Mouse (Mus musculus): ENCODE measurements around the gene Cop1. TPM values are rescaled to one million over a fixed set of nuclear protein-coding genes. Genes with fewer than 3 reads are reported as not detected.

Cop1 gene
- total RNA-seq, 2 experiments from 2014 or later, result 152 to 162 TPM

DNA sequence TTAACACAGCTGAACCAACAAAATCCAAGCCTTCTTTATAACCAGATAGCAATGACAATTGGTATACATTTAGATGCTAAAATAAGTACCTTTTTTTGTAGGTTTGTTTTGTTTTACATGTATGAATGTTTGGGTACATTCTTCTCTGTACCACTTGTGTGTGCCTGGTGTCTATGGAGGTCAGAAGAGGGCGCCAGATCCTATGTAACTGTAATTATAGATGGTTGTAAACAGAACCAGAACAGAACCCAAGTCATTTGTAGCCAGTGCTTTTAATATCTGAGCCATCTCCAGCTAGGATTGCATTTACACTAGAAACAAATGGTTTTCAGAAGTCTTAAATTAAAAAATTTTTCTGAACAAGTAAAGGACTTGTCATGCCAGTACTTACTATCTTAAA lies 54.7 kb downstream of the Cop1 start:
- no peak for DNase-seq
- intact Hi-C loops (cut with DNase I), result no loop called here

DNA sequence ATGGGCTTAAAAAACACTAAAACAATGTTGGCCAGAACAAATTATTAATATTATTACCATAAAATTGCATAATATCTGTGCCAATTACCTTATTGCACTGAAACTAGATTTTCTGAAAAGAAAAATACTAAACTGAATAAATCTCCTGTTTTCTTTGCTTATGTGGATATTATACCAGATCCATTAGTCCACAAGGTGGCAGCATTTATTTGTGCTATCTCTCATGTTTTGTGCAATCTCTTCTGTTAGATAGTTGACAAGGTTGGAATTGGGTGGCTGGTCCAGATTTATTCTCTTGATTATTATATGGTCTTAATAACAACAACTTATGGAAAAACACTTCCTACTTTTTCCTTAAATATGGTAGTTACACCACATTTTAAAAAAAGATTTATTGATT lies 58.1 kb downstream of the Cop1 start:
- intact Hi-C loops (cut with DNase I), result loop anchor here (10.0 kb wide), 1 partner anchor 895 kb away; no protein-coding TSS in a partner anchor
- no peak for DNase-seq

GRCm38 (mm10) chr1:159290859-159291258 lies 58.7 kb downstream of the Cop1 start:
- intact Hi-C loops (cut with DNase I), result loop anchor here (10.0 kb wide), 1 partner anchor 894 kb away; no protein-coding TSS in a partner anchor
- no peak for DNase-seq

DNA sequence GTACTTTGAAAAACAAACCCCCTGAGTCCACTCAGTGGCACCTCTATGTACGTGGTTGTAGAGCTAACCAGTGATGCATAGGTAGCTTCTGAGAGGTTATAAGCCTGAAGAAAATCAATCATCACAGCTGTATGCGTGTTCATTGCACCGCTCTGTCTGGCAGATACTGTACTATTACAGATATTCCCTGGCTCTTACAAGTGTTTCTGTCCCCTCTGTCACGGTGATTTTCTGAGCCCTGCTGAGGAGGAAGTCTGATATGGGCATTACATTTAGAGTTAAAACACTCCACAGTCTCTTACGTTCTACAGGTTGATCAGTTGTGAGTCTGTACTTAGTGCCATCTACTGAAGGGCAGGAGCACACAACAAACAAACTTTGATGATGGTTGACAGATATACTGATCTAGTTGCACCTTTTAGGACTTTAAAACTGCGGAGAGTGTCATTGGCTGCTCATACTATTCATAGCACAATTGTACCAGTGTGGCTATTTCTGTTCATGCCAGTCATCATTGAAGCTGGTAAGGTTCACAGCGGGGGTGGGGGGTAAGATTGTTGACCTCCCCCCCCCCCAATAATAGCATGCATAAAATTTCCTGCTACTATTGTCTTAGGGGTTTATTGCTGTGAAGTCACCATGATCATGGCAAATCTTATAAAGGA lies 69.4 kb downstream of the Cop1 start:
- intact Hi-C loops (cut with DNase I), result no loop called here

GRCm38 (mm10) chr1:159313625-159314024 lies 81.5 kb downstream of the Cop1 start:
- DNase-seq, result no peak
- intact Hi-C loops (cut with DNase I), result no loop called here

More for the DNA sequence above, 69.4 kb downstream of the Cop1 start:
- no peak for DNase-seq

DNA sequence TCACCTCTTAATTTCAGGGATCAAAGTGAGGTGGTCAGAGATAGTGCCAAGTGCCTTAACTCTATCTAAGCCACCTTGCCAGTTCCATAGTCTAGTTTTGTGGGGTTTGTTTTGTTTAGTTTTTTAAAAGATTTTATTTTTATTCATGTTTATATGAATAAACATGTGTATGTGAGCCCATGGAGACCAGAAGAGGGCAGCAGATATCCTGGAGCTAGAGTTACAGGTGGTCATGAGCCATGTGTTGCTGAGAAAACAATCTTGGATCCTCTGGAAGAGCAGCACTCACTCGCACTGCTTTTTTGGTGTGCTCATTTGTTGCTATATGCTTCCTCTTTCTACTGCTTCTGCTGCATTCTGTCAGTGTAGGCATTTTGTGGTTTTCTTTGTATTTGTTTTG lies 90.5 kb downstream of the Cop1 start:
- intact Hi-C loops (cut with DNase I), result no loop called here
- no peak for DNase-seq

DNA sequence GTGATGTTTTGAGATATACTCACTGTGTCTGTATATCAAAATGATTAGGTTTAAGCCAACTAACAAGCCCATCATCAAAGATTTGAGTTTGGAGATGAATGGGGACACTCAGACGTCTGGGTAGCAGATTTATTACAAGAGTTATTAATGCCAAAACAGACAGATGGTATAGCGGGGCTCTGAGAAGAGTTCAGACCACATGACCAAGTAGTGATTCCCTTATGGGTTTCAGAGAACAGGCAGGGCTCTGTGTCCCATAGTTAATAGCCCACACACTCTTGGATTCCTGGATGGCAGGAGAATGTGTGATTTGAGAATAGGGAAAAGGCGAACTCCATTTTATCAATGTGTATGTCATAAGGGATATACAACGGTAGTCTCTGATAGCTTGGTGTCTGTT lies 98.9 kb downstream of the Cop1 start:
- intact Hi-C loops (cut with DNase I), result no loop called here
- no peak for DNase-seq

GRCm38 (mm10) chr1:159334157-159334556 lies 102.0 kb downstream of the Cop1 start:
- intact Hi-C loops (cut with DNase I), result no loop called here
- DNase-seq, result no peak

DNA sequence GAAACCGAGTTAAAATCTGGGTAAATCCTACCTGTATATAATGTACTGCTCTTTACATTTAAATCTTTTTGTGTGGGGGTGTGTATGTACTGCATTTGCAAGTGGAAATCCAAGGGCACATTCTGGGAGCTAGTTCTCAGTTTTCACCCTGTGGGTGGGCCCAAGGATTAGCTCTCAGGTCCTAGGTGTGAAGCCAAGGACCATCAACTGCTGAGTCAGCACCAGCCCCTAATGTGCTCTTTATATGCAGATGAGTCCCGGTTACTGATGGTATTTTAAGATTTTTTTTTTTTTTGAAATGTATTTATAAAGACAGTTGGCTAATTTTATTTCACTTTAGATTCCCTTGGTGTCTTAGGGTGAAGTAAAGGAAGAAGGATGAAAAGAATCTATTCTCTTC lies 110.2 kb downstream of the Cop1 start:
- no peak for DNase-seq
- intact Hi-C loops (cut with DNase I), result no loop called here

- intact Hi-C loops (cut with DNase I), result no loop called here
- peak; percentile 8 for DNase-seq
These were observed 123.0 kb downstream of the Cop1 start for GRCm38 (mm10) chr1:159355027-159355570.

GRCm38 (mm10) chr1:159358713-159359112 lies 126.6 kb downstream of the Cop1 start:
- DNase-seq, result no peak
- intact Hi-C loops (cut with DNase I), result no loop called here

GRCm38 (mm10) chr1:159371881-159372390 lies 139.8 kb downstream of the Cop1 start:
- intact Hi-C loops (cut with DNase I), result no loop called here
- DNase-seq, result no peak

GRCm38 (mm10) chr1:159382218-159382617 lies 150.1 kb downstream of the Cop1 start:
- intact Hi-C loops (cut with DNase I), result no loop called here
- no peak for DNase-seq

- intact Hi-C loops (cut with DNase I), result no loop called here
- DNase-seq, result no peak
These were observed 150.8 kb downstream of the Cop1 start for GRCm38 (mm10) chr1:159382916-159383315.

- no peak for DNase-seq
- intact Hi-C loops (cut with DNase I), result no loop called here
These were observed 154.3 kb downstream of the Cop1 start for GRCm38 (mm10) chr1:159386458-159386857.

DNA sequence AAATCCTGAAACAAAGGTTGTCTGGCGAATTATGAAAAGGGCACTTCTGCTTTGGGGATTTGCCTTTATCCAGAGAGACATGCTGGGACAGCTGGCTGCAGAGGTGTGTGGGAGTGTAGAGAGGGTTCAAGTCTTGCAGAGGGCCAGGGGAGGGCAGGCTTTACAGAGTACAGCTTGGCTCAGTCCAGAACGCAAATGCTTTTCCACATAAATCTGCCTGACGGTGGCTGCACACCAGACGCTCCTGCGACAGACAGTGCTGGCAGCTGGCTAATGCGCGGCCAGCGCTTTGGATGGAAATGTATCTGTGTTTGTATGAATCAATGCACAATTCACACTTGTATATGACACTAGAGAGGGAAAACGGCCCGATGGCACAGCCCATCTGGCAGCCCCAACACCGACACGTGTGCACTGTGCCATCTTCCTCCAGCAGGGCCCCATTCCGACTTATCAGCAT lies 156.5 kb downstream of the Cop1 start:
- DNase-seq, result peak; percentile 74
- intact Hi-C loops (cut with DNase I), result no loop called here

GRCm38 (mm10) chr1:159390049-159390448 lies 157.9 kb downstream of the Cop1 start:
- intact Hi-C loops (cut with DNase I), result loop anchor here (10.0 kb wide), 2 partner anchors 295 to 485 kb away; no protein-coding TSS in a partner anchor
- peak; percentile 67 for DNase-seq

DNA sequence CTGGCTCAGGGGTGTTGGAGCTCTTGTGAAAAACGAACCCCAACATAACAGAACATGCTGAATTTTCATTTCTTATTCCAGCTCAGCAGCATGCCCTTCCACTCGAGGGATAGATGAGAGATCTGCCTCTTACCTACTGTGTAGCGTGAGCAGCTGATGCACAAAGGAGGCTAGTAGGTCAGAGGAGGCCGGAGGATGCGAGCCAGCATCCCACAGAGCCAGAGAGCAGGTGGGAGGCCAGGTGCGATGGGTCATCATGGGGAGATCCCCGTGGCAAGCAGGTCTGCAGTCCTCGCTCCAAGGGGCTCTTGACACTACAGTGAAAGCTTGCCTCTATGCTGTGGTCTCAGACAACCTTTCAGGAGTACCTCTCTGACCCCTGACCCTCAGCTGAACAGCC lies 160.5 kb downstream of the Cop1 start:
- DNase-seq, result no peak
- intact Hi-C loops (cut with DNase I), result loop anchor here (10.0 kb wide), 2 partner anchors 292 to 482 kb away; no protein-coding TSS in a partner anchor

DNA sequence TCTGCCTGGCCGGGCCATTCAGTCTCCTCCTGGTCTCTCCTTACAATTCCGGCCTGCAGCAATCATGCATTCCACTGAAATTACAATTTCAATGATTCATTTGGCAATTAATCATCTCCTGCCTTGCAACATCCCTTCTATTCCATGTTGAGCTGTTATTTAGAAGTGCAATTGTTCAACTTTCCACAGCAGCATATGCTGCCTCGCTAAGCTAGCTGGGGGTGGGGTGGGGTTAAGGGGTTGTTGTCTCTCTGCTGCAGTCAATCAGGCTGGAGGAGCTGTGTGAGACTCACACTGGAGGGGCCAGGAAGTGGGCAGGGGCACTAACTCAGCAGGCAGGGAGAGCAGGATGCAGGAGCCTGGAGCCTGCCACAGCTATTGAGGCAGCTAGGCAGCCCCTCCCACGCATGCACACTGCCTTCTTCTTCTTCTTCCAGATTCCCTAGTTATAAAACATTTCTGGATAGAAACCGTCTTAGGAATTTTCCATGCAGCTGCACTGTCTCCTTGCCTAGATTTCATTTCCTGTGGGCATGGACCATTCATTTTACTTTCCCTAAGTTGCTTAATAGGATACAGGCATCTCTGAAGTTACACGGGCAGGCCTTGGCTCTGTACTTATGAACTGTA lies 161.1 kb downstream of the Cop1 start:
- DNase-seq, result no peak
- intact Hi-C loops (cut with DNase I), result loop anchor here (10.0 kb wide), 2 partner anchors 292 to 482 kb away; no protein-coding TSS in a partner anchor

GRCm38 (mm10) chr1:159393931-159394330 lies 161.8 kb downstream of the Cop1 start:
- no peak for DNase-seq
- intact Hi-C loops (cut with DNase I), result loop anchor here (10.0 kb wide), 2 partner anchors 291 to 481 kb away; no protein-coding TSS in a partner anchor

DNA sequence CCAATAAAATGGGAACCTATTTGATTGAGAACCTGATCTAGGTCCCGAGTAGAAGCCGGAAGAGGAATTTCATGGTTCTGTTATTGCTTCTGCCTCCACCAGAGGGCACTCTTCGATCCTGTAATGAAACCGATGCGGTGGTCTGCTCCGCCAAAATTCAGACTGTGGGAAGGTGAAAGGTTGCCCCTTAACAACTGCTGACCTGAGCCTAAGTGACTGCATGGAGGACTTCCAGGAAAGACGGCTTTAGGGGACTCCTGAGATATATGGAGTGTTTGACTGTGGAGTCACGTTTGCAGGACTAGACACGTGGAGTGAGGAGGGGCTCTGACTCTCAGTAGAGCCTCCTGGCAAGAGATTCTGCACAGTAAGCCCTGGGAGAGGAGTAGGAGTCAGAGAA lies 164.4 kb downstream of the Cop1 start:
- intact Hi-C loops (cut with DNase I), result loop anchor here (5.0 to 10.0 kb wide), 3 partner anchors 288 to 681 kb away; no protein-coding TSS in a partner anchor
- DNase-seq, result peak; percentile 52
